Mouse (Mus musculus) G1E (cell line): ENCODE measurements around the gene Tap2. TPM values are rescaled to one million over a fixed set of nuclear protein-coding genes. Genes with fewer than 3 reads are reported as not detected.

Experiments
- ATAC-seq: 2 replicates; pipeline ENCODE4 v1.8.0; 2016; ENCODE audit warnings: mild to moderate bottlenecking; ENCODE audit not compliant: insufficient number of reproducible peaks, poor library complexity, low FRiP score, severe bottlenecking; ENCODE audit errors: extremely low read depth
- DNase-seq: peaks from one replicate; pipeline ENCODE4 v3.0.0; 2012; ENCODE audit warnings: low spot score
- H3K27me3 ChIP-seq: 2 replicates; pipeline ENCODE4 v1.6.1; 2012; ENCODE audit warnings: mild to moderate bottlenecking, low read length, inconsistent platforms; ENCODE audit not compliant: insufficient read depth
- H3K36me3 ChIP-seq: replicated peaks from 2 replicates; pipeline ENCODE3; 2012; ENCODE audit warnings: mild to moderate bottlenecking, inconsistent platforms
- H3K4me1 ChIP-seq: 2 replicates; pipeline ENCODE4 v1.6.1; 2012; ENCODE audit warnings: low read depth, low read length, inconsistent platforms, mixed read lengths; ENCODE audit not compliant: insufficient read depth
- H3K4me3 ChIP-seq: 2 replicates; pipeline ENCODE4 v1.5.1; 2012; ENCODE audit warnings: low read depth, mild to moderate bottlenecking, inconsistent platforms, low read length, moderate library complexity, mixed read lengths
- H3K9me3 ChIP-seq: replicated peaks from 2 replicates; pipeline ENCODE4 v1.6.1; 2012; ENCODE audit warnings: inconsistent platforms
- CTCF ChIP-seq: IDR thresholded peaks from 2 replicates; pipeline ENCODE4 v1.5.1; 2012; ENCODE audit warnings: low read depth, low read length, inconsistent platforms, mixed read lengths
- GATA1 ChIP-seq: IDR thresholded peaks from 2 replicates; pipeline ENCODE4 v1.6.1; 2012; ENCODE audit warnings: borderline replicate concordance, low read length, inconsistent platforms, mixed read lengths
- GATA2 ChIP-seq: IDR thresholded peaks from 2 replicates; pipeline ENCODE4 v1.6.1; 2012; ENCODE audit warnings: low read depth, low read length, inconsistent platforms, borderline replicate concordance
- POLR2AphosphoS5 ChIP-seq: IDR thresholded peaks from 2 replicates; pipeline ENCODE4 v1.6.1; 2012; ENCODE audit warnings: low read depth, low read length, inconsistent platforms; ENCODE audit not compliant: insufficient replicate concordance
- TAL1 ChIP-seq: conservative IDR thresholded peaks from 2 replicates; pipeline ENCODE4 v1.6.1; 2012; ENCODE audit warnings: low read depth, low read length, inconsistent platforms, mixed read lengths
- polyA plus RNA-seq: library from polyadenylated mRNA; stranded (reverse); fragments of >175 nt; gene quantifications from 2 replicates; pipeline ENCODE4 v1.2.3, GENCODE M21; 2012
- total RNA-seq, 2 experiments: library from RNA; stranded (forward) in 1 of 2; stranded (reverse) in 1 of 2; fragments of 200-1000 nt in 1 of 2; fragments of >200 nt in 1 of 2; fragmentation: Nextera tagmentation in 1 of 2; gene quantifications; 2 replicates each; pipeline ENCODE4 v1.2.3; 2014 to 2017

Gene Tap2
- total and polyA plus RNA-seq, 3 experiments: 8.7 to 56.4 (median 13.4) TPM

DNA sequence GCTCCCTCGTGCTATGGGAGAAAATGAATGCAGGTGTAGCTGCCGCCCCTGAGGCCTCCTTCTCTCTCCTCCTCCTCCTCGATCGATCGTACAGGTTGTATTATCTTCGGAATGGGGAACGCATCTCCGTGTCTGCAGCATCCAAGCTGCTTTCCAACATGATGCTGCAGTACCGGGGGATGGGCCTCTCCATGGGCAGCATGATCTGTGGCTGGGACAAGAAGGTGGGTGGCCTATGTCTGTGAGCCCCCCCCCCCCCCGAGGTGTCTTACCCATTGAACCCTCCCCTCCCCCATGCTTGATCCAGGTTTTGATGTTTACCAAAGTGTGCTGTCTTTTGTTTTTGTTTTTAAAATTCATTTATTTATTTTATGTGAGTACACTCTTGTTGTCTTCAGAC is 3.3 kb upstream of the Tap2 start:
- Histone ChIP-seq H3K36me3 (no peaks in the 10 kb centered on the region), H3K4me3 (no peak overlapping the region), H3K4me1 (peaks cover 19% of the 10 kb centered on the region), H3K9me3 (no peaks in the 10 kb centered on the region), H3K27me3 (peaks cover 30% of the 10 kb centered on the region)
- TF ChIP-seq TAL1 (no peak), CTCF (no peak), GATA1 (no peak), POLR2AphosphoS5 (no peak), GATA2 (no peak)
- no peak for DNase-seq
- ATAC-seq: no peak

DNA sequence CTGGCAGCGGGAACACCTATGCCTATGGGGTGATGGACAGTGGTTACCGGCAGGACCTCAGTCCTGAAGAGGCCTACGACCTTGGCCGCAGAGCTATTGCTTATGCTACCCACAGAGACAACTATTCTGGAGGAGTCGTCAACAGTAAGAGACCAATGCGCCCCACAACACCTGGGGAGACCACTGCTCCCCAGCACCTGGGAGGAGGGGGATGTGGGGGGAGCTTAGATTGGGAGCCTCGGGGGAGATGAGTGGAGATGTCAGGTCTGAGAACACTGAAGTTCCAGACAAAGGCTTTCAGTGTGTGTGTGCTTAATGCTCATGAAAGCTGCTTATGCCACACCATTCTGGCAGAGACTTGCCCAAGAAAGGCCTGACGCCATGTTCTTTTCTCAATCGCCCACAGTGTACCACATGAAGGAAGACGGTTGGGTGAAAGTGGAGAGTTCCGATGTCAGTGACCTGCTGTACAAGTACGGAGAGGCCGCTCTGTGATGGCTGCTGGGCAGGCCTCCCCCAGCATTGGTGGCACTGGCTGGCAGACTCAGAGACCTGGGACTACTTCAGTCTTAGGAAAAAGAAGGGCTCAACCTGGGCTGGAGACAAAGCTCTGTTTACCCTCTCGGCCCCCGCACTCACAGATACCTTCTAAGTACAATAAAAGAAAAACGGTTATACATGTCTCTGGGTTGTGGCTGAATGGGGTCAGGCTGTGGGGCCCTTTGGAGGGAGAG is 2.4 kb upstream of the Tap2 start:
- Histone ChIP-seq H3K4me1 (peaks cover 28% of the 10 kb centered on the region), H3K27me3 (peaks cover 30% of the 10 kb centered on the region), H3K36me3 (peaks cover 7% of the 10 kb centered on the region), H3K4me3 (no peak overlapping the region), H3K9me3 (no peaks in the 10 kb centered on the region)
- ATAC-seq (no peak), DNase-seq (no peak)
- TF ChIP-seq GATA2: no peak
- TF ChIP-seq GATA1: no peak
- no peak for TF ChIP-seq TAL1
- no peak for TF ChIP-seq CTCF
- TF ChIP-seq POLR2AphosphoS5: no peak

DNA sequence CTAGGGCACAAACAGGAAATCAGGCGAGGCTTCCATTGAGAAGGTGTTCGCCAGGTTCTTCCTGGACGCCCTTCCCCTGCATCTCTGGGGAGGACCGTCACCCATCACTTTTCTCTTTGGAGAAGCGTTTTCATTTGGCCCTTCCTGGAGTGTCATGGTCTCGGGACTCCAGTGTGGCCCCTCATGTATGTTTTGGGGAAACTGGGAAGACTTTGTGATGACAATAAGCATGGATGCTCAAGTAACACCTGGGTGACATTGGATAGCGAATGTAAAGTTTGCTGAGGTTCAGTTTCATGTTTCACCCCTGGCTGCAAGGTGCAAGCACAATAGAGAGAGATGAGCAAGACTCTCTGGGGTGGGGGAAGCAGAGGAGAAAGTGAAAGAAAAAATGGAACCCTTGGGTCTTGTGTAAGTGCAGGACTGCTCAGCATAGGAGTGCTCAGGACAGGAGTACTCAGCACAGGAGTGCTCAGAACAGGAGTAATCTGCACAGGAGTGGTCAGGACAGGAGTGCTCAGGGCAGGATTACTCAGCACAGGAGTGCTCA is 1.7 kb upstream of the Tap2 start:
- H3K36me3 ChIP-seq: peaks cover 12% of the 10 kb centered on the region
- H3K4me1 ChIP-seq: peaks cover 34% of the 10 kb centered on the region
- DNase-seq (no peak), ATAC-seq (no peak)
- no peaks in the 10 kb centered on the region for H3K9me3 ChIP-seq
- TF ChIP-seq POLR2AphosphoS5 (no peak), GATA2 (no peak), GATA1 (no peak), TAL1 (no peak), CTCF (no peak)
- peaks cover 27% of the 10 kb centered on the region for H3K27me3 ChIP-seq
- no peak overlapping the region for H3K4me3 ChIP-seq

DNA sequence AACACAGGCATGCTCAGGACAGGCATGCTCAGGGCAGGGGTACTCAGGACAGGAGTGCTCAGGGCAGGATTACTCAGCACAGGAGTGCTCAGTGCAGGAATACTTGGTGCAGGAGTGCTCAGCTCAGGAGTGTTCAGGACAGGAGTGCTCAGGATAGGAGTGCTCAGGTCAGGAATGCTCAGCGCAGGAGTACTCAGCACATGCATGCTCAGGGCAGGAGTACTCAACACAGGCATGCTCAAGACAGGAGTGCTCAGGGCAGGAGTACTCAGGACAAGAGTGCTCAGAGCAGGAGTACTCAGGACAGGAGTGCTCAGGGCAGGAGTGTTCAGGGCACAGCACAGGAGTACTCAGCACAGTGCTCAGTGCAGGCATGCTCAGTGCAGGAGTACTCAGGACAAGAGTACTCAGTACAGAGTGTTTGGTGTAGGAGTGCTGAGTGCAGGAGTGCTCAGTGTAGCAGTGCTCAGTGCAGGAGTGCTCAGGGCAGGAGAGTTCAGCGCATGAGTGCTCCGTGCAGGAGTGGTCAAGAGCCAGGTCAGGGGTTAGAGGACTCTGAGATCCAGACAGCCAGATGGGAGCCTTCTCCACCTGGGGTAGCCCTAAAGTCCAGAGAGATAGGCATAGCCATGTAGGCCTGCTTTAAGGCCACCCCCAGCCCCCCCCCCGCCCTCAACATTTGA is 426 bp upstream of the Tap2 start:
- ATAC-seq: no peak
- TF ChIP-seq GATA2 (no peak), POLR2AphosphoS5 (no peak), CTCF (no peak), GATA1 (no peak), TAL1 (no peak)
- no peak overlapping the region for H3K4me3 ChIP-seq

GRCm38 (mm10) chr17:34204303-34205010 is 1.1 kb downstream of the Tap2 start:
- no peaks in the 10 kb centered on the region for H3K9me3 ChIP-seq
- H3K36me3 ChIP-seq: peaks cover 33% of the 10 kb centered on the region

More for the DNA sequence above, 426 bp upstream of the Tap2 start:
- Histone ChIP-seq H3K36me3 (peaks cover 20% of the 10 kb centered on the region), H3K27me3 (peaks cover 16% of the 10 kb centered on the region; the same call in 1 of the 2 replicates), H3K9me3 (no peaks in the 10 kb centered on the region), H3K4me1 (peaks cover 41% of the 10 kb centered on the region)
- no peak for DNase-seq

More at GRCm38 (mm10) chr17:34204303-34205010, 1.1 kb downstream of the Tap2 start:
- H3K27me3 ChIP-seq: peaks cover 5% of the 10 kb centered on the region; the same call in 1 of the 2 replicates
- peak overlapping the region; percentile 95 for H3K4me3 ChIP-seq
- DNase-seq (peak; percentile 82), ATAC-seq (no peak)
- peaks cover 57% of the 10 kb centered on the region for H3K4me1 ChIP-seq
- TF ChIP-seq CTCF: peak; percentile 73
- TF ChIP-seq TAL1: no peak
